Mouse (Mus musculus) liver, adult 2 months (tissue): Measurements from ENCODE around the gene Hoxd4. TPM values are rescaled to one million over a fixed set of nuclear protein-coding genes. Genes with fewer than 3 reads are reported as not detected.

ENCODE experiments used
- DNase-seq: peaks from one replicate; pipeline ENCODE4 v3.0.0-alpha.2; 2011; ENCODE audit warnings: low read depth, low spot score; ENCODE audit errors: extremely low read depth
- H3K27ac ChIP-seq: fragments of 200-500 bp; replicated peaks from 2 replicates; pipeline ENCODE4 v1.5.1; 2012; ENCODE audit warnings: low read depth, mild to moderate bottlenecking, control low read depth, inconsistent platforms, low read length; ENCODE audit not compliant: insufficient read depth
- H3K27me3 ChIP-seq: fragments of 200-500 bp; 2 replicates; pipeline ENCODE4 v1.6.1; 2012; ENCODE audit warnings: mild to moderate bottlenecking, moderate library complexity, low read length, inconsistent platforms; ENCODE audit not compliant: control insufficient read depth, insufficient read depth
- H3K36me3 ChIP-seq: fragments of 200-500 bp; 2 replicates; pipeline ENCODE4 v1.6.1; 2012; ENCODE audit warnings: low read length, inconsistent platforms; ENCODE audit not compliant: control insufficient read depth, insufficient read depth
- H3K4me1 ChIP-seq: fragments of 200-500 bp; 2 replicates; pipeline ENCODE4 v1.6.1; 2011; ENCODE audit warnings: low read length; ENCODE audit not compliant: control insufficient read depth, insufficient read depth
- H3K4me3 ChIP-seq: fragments of 200-500 bp; 2 replicates; pipeline ENCODE4 v1.5.1; 2011; ENCODE audit warnings: low read depth, mild to moderate bottlenecking, control low read depth, low read length, moderate library complexity; ENCODE audit not compliant: insufficient read depth
- H3K79me2 ChIP-seq: fragments of 200-500 bp; 2 replicates; pipeline ENCODE4 v1.6.1; 2012; ENCODE audit warnings: inconsistent platforms, mild to moderate bottlenecking, low read length, moderate library complexity; ENCODE audit not compliant: control insufficient read depth, insufficient read depth
- H3K9ac ChIP-seq: fragments of 200-500 bp; 2 replicates; pipeline ENCODE4 v1.6.1; 2012; ENCODE audit warnings: low read depth, mild to moderate bottlenecking, control low read depth, inconsistent platforms, low read length
- CTCF ChIP-seq: fragments of 200-500 bp; IDR thresholded peaks from 2 replicates; pipeline ENCODE4 v1.5.1; 2011; ENCODE audit warnings: low read depth, low read length, control low read depth
- POLR2A ChIP-seq: fragments of 200-500 bp; IDR thresholded peaks from 2 replicates; pipeline ENCODE4 v1.6.1; 2011; ENCODE audit warnings: low read length, control low read depth; ENCODE audit not compliant: insufficient read depth; ENCODE audit errors: extremely low read depth
- WGBS: fragments of 180-500 bp; shearing (Covaris S2); methylation state at CpG from one replicate; pipeline ENCODE4 v1.1.7; 2018; 5-methylcytosine and 5-hydroxymethylcytosine counted together
- polyA plus RNA-seq: library from polyadenylated mRNA; depleted of rRNA; stranded (reverse); fragments of >200 nt; gene quantifications from 2 replicates; pipeline ENCODE4 v1.2.3, GENCODE M21; 2012
- total RNA-seq: library from RNA; depleted of rRNA; stranded (reverse); fragments of >200 nt; gene quantifications from 2 replicates; pipeline ENCODE4 v1.2.3, GENCODE M21; 2014

Gene Hoxd4
- total and polyA plus RNA-seq, 2 experiments = 0.05 to 0.09 TPM

- H3K9ac ChIP-seq = no peak overlapping the region
- peaks cover 2% of the 10 kb centered on the region; the same call in 1 of the 2 replicates for H3K4me1 ChIP-seq
- H3K36me3 ChIP-seq = no peaks in the 10 kb centered on the region
- H3K27ac ChIP-seq = no peak overlapping the region
- WGBS = 11% methylated on average over 9 of the region's 9 CpGs
- H3K79me2 ChIP-seq = no peaks in the 10 kb centered on the region
- peaks cover 41% of the 10 kb centered on the region for H3K27me3 ChIP-seq
- no peak for DNase-seq
- H3K4me3 ChIP-seq = no peak overlapping the region
- TF ChIP-seq POLR2A (no peak), CTCF (no peak)
These were observed 20.2 kb downstream of the Hoxd4 start for GRCm38 (mm10) chr2:74731799-74732512.

- no peaks in the 10 kb centered on the region for H3K36me3 ChIP-seq
- no peak for DNase-seq
- H3K9ac ChIP-seq = no peak overlapping the region
- peaks cover 33% of the 10 kb centered on the region for H3K27me3 ChIP-seq
- WGBS = 2% methylated on average over 52 of the region's 52 CpGs
- TF ChIP-seq CTCF = no peak
- no peak for TF ChIP-seq POLR2A
- no peak overlapping the region for H3K4me3 ChIP-seq
- H3K79me2 ChIP-seq = no peaks in the 10 kb centered on the region
- H3K27ac ChIP-seq = no peak overlapping the region
- peaks cover 2% of the 10 kb centered on the region; the same call in 1 of the 2 replicates for H3K4me1 ChIP-seq
These were observed 21.0 kb downstream of the Hoxd4 start for GRCm38 (mm10) chr2:74732513-74733316.

GRCm38 (mm10) chr2:74733317-74733661 lies 21.6 kb downstream of the Hoxd4 start:
- no peak for TF ChIP-seq POLR2A
- TF ChIP-seq CTCF = no peak
- Histone ChIP-seq H3K36me3 (no peaks in the 10 kb centered on the region), H3K79me2 (no peaks in the 10 kb centered on the region), H3K27me3 (peaks cover 30% of the 10 kb centered on the region), H3K4me1 (peaks cover 2% of the 10 kb centered on the region; the same call in 1 of the 2 replicates), H3K4me3 (no peak overlapping the region), H3K9ac (no peak overlapping the region), H3K27ac (no peak overlapping the region)
- DNase-seq = no peak
- WGBS = 4% methylated on average over 16 of the region's 16 CpGs

- Histone ChIP-seq H3K36me3 (no peaks in the 10 kb centered on the region), H3K27me3 (peaks cover 34% of the 10 kb centered on the region), H3K9ac (no peak overlapping the region), H3K4me3 (no peak overlapping the region), H3K79me2 (no peaks in the 10 kb centered on the region), H3K27ac (no peak overlapping the region), H3K4me1 (peaks cover 2% of the 10 kb centered on the region; the same call in 1 of the 2 replicates)
- 2% methylated on average over 6 of the region's 6 CpGs for WGBS
- DNase-seq = no peak
- no peak for TF ChIP-seq POLR2A
- TF ChIP-seq CTCF = no peak
These were observed 22.0 kb downstream of the Hoxd4 start for GRCm38 (mm10) chr2:74733765-74734164.

GRCm38 (mm10) chr2:74734451-74734850 lies 22.7 kb downstream of the Hoxd4 start:
- DNase-seq = no peak
- Histone ChIP-seq H3K36me3 (no peaks in the 10 kb centered on the region), H3K79me2 (no peaks in the 10 kb centered on the region), H3K4me3 (no peak overlapping the region), H3K27me3 (peaks cover 39% of the 10 kb centered on the region), H3K27ac (no peak overlapping the region), H3K9ac (no peak overlapping the region), H3K4me1 (peaks cover 2% of the 10 kb centered on the region; the same call in 1 of the 2 replicates)
- 5% methylated on average over 13 of the region's 13 CpGs for WGBS
- TF ChIP-seq POLR2A (no peak), CTCF (no peak)
